Mouse (Mus musculus) hematopoietic stem cell, adult 5-6 weeks (primary cell): ENCODE measurements around the gene Tssc4. TPM values are rescaled to one million over a fixed set of nuclear protein-coding genes. Genes with fewer than 3 reads are reported as not detected.

ENCODE experiments used
- ATAC-seq, 2 experiments: fragments of 125-278 bp in 1 of 2; replicated peaks in 1 of 2; 2 replicates each; pipeline ENCODE4 v1.8.0; 2016 to 2017; ENCODE audit warnings: inconsistent platforms in 2 of 2, mild to moderate bottlenecking in 2 of 2, moderate number of reproducible peaks in 2 of 2, low read depth in 1 of 2, moderate TSS enrichment in 1 of 2; ENCODE audit not compliant: low FRiP score in 2 of 2, poor library complexity in 2 of 2, severe bottlenecking in 2 of 2, insufficient read depth in 1 of 2, low TSS enrichment in 1 of 2
- total RNA-seq: library from RNA; stranded (forward); fragments of 172-1452, 232-1000 nt; gene quantifications from 2 replicates; pipeline ENCODE4 v1.2.3, GENCODE M21; 2017

The Tssc4 gene
- total RNA-seq, 1 experiment from 2014 or later, result 28.4 TPM

DNA sequence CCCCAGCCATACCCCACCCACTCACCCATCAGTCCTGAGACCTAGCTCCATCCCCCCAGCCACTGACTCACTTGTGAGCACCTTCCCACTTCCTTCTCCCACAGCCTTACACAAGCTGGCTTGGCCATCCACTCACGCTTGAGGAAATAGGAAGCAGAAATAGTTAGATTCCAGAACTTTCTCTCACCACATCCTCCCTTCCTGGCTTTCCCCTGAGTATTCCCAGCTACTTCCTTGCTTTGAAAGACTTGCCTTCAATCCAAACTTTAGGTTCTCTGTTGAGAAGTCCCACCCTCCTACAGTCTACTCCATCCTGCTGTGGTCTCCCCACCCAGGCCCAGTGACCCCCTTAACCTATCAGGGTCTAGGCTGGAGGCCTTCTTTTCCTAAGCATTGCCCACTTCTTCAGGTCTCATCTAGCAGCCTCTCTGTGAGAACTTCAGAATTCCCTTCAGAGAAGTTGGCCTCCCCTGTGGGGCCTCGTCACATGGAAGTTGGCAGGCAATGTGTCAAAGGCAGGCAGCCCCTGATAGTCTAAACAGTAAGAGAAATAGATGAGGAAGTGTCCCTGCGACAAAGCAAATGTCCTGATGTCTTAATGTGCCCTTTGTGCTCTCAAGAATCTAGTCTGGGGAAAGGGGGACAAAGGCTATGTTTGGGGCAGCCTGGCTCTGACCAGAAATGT, 27.8 kb upstream of the Tssc4 start:
- no peak for ATAC-seq

DNA sequence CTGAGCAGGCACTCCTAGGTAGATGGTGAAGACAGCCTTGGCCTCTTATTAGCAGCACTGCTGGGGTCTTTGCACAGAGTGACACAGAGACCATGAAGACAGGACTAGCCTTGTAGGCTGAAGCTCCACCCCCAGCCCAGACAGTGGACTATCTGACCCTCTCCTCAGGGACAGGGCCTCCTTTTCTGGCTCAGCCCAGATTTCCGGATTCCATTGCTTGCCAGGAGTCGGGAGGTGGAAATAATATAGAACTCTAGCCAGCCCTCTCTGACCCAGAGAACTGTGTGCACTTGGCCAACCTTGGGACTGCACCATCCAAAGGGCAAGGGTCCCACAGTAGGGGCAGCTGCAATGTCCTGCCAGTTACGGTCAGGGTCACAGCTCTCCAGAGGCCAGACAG, 27.0 kb upstream of the Tssc4 start:
- no peak for ATAC-seq

GRCm38 (mm10) chr7:143042897-143043300, 26.1 kb upstream of the Tssc4 start:
- peak in 1 of 2 experiments; percentile 27; a peak in 2 of 4 replicates for ATAC-seq

GRCm38 (mm10) chr7:143044049-143044825, 24.8 kb upstream of the Tssc4 start:
- ATAC-seq, result no peak

- no peak for ATAC-seq
Observed at GRCm38 (mm10) chr7:143044826-143045206, 24.2 kb upstream of the Tssc4 start.

DNA sequence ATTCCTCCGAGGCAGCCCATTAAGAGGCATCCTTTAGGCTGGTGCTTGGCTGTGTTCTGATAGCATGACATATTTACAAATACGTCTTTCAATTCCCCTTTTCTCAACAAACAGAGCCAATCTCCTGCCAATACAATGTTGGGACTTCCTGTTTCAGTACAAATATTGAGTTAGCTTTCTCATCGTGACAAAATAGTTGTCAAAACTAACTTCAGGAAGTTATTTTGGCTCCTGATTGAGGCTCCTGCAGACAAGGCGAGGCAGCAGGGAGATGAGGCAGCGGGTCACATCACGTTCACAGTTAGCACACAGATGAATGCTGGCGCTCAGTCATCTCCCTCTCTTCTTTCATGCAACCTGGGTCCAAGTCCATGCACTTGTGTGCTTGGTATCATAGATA, 22.7 kb upstream of the Tssc4 start:
- ATAC-seq, result no peak; a peak in 1 of 4 replicates

DNA sequence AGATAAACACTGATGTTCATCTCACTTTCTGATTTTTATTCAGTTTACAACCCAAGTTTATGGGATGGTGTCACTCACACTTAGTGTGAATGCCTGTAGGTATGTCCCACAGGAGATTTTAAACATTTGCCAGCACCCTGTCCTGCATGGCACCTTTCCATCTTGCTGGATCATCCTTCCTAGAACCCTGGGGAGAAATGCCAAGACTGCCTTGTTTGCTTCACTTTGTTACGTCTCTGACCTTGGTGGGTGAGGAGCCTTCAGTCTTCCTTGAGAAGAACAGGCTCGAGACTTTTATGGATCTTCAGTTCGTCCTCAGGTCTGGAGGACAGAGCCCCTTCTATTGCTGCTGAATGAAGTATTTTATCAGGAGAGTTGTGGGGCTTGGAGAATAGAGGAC, 19.7 kb upstream of the Tssc4 start:
- ATAC-seq, result no peak

GRCm38 (mm10) chr7:143049841-143050816, 18.9 kb upstream of the Tssc4 start:
- no peak for ATAC-seq

DNA sequence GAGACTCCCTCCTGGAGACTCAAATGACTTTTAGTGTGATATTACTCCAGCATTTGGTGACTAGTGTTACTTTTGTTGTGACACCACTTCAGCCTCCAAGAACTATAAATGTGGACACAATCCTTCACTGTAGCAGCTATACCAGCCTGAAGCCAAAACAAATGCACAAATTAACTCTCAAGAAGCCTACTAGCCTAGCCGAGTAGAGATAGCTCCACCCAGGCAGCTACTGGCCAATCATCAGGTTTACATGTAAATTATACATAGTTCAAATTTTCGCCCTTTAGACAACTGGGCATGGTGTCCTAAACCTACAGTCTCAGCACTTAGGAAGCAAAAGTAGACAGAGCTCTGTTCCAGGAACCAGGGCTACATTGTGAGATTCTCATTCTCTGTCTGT, 17.7 kb upstream of the Tssc4 start:
- ATAC-seq, result no peak

- peak; percentile 63 to 65 for ATAC-seq
Observed at GRCm38 (mm10) chr7:143052626-143053007, 16.4 kb upstream of the Tssc4 start, which contains the start of gene Cd81. Cd81 (plus strand) TSS chr7:143052739.

DNA sequence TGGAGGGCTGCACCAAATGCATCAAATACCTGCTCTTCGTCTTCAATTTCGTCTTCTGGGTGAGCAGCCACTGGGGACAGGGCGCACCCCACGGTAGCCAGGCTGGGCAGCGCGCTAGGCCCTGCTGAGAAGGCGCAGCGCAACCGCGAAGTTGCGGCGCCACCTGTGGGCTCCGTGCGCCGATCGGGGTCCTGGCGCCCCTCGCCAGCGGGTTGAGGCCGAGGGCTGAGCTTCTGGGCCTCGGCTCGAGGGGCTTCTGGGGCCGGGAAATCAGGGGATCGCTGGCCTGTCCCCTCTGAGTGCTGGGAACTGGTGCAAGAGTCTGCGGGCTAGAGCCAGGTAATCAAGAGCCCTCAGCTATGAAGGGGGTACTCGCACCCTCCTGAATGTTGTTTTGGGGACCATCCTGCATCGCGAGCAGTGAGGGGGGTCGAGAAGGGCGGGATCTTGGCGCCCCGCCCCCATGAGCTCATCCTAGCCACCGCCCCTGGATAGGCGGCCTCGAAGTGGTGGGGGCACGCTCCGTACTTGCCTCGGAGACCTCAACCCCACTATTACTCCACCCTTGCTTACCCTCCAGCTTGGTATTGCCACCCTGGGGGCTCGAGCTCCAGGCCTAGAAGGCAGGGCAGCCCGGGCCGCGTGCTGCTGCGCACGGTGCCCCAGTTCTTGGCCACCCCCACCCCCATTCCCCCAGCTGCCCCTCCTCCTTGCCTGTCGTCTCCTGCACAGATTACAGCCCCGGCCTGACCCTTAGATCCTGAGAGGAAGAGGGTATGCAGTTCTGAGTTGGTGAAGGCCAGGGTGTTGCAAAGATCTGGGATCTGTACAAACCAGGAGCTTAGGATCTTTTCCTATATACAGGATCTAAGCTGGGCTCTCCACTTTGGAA, 15.8 kb upstream of the Tssc4 start:
- peak in 1 of 2 experiments; percentile 17; a peak in 2 of 4 replicates for ATAC-seq

DNA sequence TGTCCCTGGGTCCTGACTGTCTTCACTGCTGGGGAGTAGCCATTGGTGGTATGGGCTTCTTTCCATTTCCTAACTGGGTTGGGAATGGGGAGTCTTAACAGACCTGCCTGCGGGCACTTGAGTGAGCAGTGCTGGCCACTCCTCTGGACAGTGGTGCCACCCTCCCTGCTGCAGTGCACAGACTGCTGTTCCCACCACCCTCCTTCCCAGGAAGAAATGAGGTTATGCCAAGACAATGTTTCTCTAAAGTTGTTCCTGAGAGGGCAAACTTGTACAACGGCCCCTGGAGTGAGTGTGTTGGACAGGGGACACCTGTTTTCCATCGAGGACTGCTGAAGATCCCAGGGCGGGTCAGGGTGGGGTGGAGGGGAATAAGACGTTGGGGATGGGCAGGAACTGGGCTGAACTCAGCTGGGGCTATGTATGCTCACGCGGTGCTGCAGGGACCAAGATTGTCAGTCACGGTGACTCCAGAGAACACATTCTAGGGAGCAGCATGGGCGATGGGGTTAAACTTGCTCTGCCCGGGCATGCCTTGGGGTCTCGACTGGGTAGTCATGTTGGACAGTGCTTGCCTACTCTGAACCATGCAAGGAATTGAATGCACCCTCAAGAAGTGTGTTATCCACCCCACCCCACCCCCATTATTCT, 15.0 kb upstream of the Tssc4 start:
- ATAC-seq, result no peak

DNA sequence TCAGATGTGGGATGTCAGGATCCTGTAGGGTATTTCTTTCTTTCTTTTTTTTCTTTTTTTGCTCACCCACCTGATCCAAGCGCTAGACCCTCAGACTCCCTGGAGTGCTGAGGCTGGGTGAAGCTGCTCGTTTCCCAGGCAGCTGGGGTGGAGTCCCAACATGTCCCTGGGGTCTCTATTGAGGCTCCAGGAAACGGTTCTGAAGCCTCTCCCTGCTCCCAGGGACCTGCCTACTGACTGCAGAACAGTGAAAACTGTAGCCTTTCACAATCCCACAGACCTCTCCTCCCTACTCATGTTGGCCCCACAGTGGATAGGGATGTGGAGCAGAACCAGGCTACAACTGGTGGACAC, 14.5 kb upstream of the Tssc4 start:
- ATAC-seq, result no peak

DNA sequence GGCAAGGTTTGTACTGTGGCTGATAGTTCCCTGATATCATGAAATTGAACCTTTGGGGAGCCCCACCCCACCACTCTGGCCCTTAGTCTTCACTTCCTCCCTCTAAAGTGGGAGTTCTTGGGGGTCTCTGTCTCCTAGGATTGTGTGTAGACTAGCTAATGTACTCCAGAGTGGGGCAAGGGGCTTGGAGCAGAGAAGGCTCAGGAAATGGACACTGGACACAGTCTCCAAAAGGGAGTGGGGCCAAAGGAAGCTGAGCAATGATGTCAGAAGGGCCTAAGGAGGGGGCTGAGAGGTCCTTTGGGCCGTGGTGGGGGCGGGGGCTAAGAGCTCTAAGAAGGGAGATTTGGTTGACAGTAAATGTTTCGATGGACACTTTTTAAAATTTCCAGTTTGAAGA, 14.0 kb upstream of the Tssc4 start:
- ATAC-seq, result no peak

- ATAC-seq, result peak; percentile 35 to 37
Observed at GRCm38 (mm10) chr7:143055499-143056186, 13.4 kb upstream of the Tssc4 start.

- no peak for ATAC-seq
Observed at GRCm38 (mm10) chr7:143057023-143057422, 12.0 kb upstream of the Tssc4 start.
